Mouse (Mus musculus) bone marrow macrophage, adult 2 months (primary cell): Measurements from ENCODE around the gene Igf1r. TPM values are rescaled to one million over a fixed set of nuclear protein-coding genes. Genes with fewer than 3 reads are reported as not detected.

Source experiments
- H3K27ac ChIP-seq: 2 replicates; pipeline ENCODE4 v1.5.1; 2012; ENCODE audit warnings: low read depth, low read length; ENCODE audit not compliant: insufficient read depth
- H3K4me1 ChIP-seq: 2 replicates; pipeline ENCODE4 v1.6.1; 2012; ENCODE audit warnings: low read length; ENCODE audit not compliant: control insufficient read depth, insufficient read depth
- H3K4me3 ChIP-seq: 2 replicates; pipeline ENCODE4 v1.5.1; 2012; ENCODE audit warnings: mild to moderate bottlenecking, low read length, moderate library complexity; ENCODE audit not compliant: insufficient read depth
- CTCF ChIP-seq: IDR thresholded peaks from 2 replicates; pipeline ENCODE4 v1.5.1; 2012; ENCODE audit warnings: low read depth, mild to moderate bottlenecking, low read length, moderate library complexity
- POLR2A ChIP-seq: IDR thresholded peaks from 2 replicates; pipeline ENCODE4 v1.6.1; 2012; ENCODE audit warnings: mild to moderate bottlenecking, low read depth, low read length, borderline replicate concordance
- polyA plus RNA-seq: library from polyadenylated mRNA; stranded (reverse); fragments of >200 nt; gene quantifications from 2 replicates; pipeline ENCODE4 v1.2.4, GENCODE M21; 2012; ENCODE audit not compliant: missing spikeins, insufficient read depth, insufficient read length

The Igf1r gene
- polyA plus RNA-seq, 1 experiment: 6.0 TPM

DNA sequence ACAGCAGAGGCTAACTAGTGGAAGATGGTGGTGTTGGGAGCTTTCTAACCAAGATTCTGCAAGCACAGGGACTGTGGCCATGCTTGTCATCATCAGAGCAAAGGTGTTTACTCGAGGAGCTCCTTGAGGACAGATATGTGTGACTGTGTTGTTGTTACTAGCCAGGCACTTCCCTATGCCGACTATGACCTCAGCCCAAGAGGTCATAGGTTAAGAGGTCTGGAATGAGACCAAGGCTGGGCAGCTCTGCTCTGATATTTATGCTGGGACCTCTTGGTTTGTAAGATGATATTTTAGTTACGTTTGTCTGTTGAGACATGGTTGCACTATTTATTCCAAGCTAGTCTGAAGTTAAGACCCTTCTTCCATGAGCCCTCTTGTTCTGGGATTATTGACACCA, 169.8 kb downstream of the Igf1r start:
- Histone ChIP-seq H3K4me1 (peaks cover 13% of the 10 kb centered on the region), H3K27ac (no peak overlapping the region), H3K4me3 (no peak overlapping the region)
- TF ChIP-seq POLR2A: no peak
- no peak for TF ChIP-seq CTCF

DNA sequence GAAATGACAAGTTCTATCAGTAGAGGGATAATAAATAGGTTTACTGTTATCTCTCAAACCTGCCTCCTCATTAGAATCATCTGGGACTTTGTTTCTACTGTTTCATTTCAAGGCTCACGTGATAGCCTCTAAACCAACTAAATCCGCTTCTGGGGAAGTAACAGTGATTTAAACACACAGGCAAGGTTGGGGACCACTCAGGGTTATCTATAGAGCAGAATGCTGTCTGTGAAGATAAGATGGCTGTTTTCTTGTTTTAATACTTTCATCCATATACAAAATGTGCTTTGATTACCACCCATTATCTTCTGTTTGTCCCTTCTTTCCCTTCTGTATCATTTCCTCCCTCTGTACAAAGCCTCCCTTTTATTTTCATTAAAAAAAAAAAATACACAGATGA, 172.7 kb downstream of the Igf1r start:
- Histone ChIP-seq H3K27ac (no peak overlapping the region), H3K4me3 (no peak overlapping the region), H3K4me1 (peaks cover 20% of the 10 kb centered on the region)
- TF ChIP-seq POLR2A: no peak
- no peak for TF ChIP-seq CTCF

DNA sequence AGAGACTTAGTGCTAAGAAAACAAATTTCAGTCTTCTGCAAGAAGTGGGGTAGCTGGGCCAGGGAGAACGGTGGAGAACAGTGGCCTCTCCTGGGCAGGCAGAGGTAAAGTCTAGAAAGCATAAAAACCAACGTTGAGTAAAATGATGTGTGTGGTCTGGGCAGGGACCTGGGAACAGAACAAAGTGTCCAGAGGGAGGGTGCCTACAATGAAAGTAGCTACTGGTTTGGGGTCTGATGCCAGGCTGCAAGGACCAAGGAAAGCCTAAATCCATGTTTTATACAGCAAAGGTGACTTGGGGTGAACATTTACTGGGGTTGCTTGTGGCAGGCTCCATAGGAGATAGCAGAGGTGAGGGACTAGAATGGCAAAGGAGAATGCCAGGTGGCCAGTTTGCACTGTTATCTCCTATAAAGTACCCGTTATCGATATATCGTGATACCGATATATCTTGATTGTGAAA, 175.2 kb downstream of the Igf1r start:
- peaks cover 13% of the 10 kb centered on the region for H3K4me1 ChIP-seq
- no peak overlapping the region for H3K4me3 ChIP-seq
- H3K27ac ChIP-seq: no peak overlapping the region
- TF ChIP-seq CTCF (0 out of 2 replicates have a peak, but pooled peaks have one; percentile 20), POLR2A (no peak)

DNA sequence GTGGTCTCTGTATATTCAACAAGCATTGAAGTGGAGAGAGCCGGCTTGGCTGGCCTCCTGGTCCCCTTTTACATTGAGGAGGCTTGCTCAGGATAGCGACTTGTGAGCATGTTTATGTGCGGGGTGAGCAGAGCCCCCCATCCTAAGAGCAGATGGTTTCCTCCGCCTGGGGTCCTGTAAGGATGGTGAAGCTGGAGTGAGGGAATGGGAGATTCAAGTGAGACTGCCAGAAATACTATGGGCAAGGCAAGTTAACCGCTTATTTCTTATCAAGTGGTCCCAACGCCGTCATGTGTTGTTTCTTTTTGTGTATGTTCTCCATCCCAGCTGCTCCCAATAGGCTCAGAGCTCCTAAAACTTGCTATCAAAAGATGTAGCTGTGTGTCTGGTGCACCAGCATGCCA, 175.6 kb downstream of the Igf1r start:
- H3K27ac ChIP-seq: no peak overlapping the region
- no peak overlapping the region for H3K4me3 ChIP-seq
- no peak for TF ChIP-seq POLR2A
- no peak for TF ChIP-seq CTCF
- peaks cover 11% of the 10 kb centered on the region for H3K4me1 ChIP-seq

DNA sequence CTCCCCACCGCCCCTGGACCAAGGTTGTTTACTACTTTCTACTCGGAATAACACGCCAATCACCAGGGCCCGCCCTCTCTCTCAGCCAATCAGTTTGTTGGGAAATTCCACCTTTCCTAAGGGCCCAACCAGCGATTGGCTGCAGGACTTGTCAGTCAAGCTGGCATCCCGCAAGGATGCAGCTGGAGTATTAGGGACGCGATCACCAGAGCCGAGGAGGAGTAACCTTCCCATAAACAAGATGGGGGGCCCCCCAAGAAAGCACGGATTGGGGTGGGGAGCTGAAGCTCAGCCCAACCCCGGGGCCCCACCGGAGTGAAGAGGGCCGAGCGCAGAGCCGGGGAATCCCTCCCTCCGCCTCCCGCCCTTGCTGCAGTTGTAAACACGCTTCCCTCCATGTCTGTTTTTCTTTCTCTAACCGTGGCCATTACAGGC, 176.5 kb downstream of the Igf1r start:
- Histone ChIP-seq H3K4me1 (peaks cover 11% of the 10 kb centered on the region), H3K4me3 (peak overlapping the region; percentile 72), H3K27ac (peak overlapping the region; percentile 66)
- TF ChIP-seq CTCF: no peak
- TF ChIP-seq POLR2A: no peak

DNA sequence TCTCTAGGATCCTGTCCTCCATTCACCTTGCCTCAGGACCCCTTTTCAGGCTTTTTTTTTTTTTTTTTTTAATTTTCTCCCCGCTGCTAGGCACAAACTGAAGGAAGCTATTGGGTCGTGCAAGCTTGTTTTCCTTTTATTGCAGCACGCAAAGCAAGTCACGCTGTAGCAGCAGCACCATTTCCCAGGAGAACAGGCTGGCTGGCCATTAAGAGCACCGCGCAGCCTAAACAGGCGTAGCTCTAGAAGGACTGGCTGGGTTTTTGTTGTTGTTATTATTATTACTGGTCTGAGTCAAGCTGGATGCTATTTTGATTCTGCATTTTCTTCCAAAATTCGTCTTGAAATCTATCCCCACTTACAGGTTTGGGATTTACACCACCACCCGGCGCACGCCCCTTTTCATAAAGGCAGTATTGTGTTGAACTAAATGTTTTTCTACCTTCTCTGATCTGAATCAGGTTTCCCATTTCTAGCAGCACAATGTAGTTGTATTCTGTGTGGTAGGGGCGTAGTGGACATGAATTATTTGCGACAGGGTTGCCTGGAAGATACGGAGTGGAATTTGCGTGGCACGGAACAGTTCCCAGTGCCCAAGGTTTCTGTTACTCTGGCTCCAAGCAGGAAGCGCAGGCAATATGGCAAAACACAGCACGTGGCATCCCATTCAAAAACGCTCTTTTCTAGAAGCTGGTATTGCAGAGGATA, 177.1 kb downstream of the Igf1r start:
- H3K4me3 ChIP-seq: peak overlapping the region; percentile 72
- peak overlapping the region; percentile 66 for H3K27ac ChIP-seq
- peaks cover 11% of the 10 kb centered on the region for H3K4me1 ChIP-seq
- TF ChIP-seq CTCF: no peak
- TF ChIP-seq POLR2A: no peak

DNA sequence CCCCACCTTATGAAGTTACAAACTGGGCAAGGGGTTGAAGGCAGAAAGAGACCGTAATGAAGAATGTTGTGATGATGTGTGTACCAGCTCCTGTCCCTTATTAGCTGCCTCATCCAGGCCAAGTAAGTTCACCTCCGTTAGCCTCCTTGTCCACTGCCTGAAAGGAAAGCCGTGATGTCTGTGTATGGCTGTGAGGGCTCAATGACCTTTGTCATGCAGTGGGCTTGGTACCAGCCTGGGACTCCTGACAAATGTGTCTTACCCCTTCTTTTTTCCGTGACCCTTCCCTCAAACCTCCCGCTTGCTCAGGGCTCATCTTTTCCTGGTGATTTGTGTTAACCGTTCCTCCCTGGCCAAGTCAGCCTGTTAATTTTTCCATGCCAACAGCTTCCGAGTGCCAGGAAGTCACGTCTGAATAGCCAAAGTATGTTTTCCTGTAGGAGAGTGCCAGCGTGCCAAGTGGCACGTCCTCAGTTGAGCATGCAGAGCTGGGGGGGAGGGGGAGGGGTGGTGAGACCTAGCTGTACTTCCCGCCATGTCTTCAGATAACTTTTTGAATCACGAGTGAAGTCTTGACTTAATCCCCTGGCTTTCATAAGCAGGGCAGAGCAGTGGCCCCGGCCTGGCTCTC, 178.4 kb downstream of the Igf1r start:
- Histone ChIP-seq H3K4me3 (no peak overlapping the region), H3K4me1 (peaks cover 15% of the 10 kb centered on the region), H3K27ac (no peak overlapping the region)
- TF ChIP-seq CTCF (no peak), POLR2A (no peak)

DNA sequence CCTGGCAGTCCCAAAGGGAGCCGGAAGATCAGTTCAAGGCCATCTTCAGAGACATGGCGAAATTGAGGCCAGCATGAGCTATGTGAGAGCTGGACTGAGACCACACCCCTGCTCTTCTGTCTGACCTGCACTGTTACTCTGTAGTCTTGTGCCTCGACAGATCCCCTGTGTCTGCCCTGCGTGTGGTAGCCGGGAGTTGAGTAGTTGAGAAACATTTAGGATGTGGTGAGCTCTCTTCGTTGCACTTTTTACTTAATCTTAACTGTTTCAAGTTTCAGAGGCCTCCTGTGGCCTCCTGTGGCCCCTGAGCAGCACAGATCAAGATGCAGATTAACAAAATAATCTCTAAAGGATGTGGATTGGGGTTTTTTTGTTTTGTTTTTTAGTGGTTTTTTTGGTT, 181.1 kb downstream of the Igf1r start:
- TF ChIP-seq CTCF (no peak), POLR2A (no peak)
- Histone ChIP-seq H3K4me3 (no peak overlapping the region), H3K4me1 (peaks cover 9% of the 10 kb centered on the region), H3K27ac (no peak overlapping the region)

DNA sequence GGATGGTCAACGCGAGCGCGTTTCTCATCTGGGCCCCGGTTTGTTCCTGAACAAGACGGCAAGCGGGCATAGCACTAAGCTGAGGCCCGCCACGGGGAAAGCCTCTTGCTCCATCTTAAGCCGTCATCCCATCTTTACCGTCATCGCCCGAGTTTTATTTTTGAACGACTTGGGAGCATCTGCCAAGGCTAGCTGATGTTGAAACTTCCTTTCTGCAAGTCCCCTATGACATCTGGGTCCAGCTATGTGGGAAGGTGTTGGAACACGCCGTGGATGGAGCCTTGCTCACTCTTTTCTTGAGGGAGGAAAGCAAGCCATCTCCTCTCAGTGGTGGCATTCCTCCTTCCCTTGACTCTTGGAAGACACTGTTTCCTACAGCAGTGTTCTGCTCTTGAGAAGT, 182.3 kb downstream of the Igf1r start:
- TF ChIP-seq POLR2A: no peak
- TF ChIP-seq CTCF: no peak
- Histone ChIP-seq H3K27ac (no peak overlapping the region), H3K4me3 (no peak overlapping the region), H3K4me1 (peaks cover 11% of the 10 kb centered on the region)

DNA sequence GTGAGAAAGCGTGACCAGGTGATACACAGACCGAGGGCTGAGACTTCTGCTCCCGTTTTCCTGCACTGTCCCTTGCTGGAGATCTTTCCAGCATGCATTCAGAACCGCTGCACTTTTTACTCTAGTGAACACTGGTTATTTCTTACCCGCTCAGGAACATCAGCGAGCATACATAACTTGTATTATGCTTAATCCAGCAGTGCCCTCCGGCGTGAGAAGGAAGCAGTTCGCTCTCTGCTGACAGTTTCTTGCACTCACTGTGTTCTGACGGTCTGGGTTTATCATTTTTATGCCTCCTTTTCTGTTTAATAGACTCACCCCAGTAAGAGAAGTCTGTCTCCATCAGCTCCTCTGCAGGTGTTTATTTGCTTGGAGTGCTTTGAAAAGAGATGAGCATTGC, 183.4 kb downstream of the Igf1r start:
- Histone ChIP-seq H3K4me1 (peaks cover 9% of the 10 kb centered on the region), H3K27ac (no peak overlapping the region), H3K4me3 (no peak overlapping the region)
- no peak for TF ChIP-seq CTCF
- TF ChIP-seq POLR2A: no peak
